Mouse (Mus musculus) testis, postnatal 14 days (tissue): ENCODE data around the gene Gfi1.

Source experiments
- DNase-seq: peaks from one replicate; pipeline ENCODE4 v3.0.0; 2021; ENCODE audit warnings: low spot score

The Gfi1 gene

DNA sequence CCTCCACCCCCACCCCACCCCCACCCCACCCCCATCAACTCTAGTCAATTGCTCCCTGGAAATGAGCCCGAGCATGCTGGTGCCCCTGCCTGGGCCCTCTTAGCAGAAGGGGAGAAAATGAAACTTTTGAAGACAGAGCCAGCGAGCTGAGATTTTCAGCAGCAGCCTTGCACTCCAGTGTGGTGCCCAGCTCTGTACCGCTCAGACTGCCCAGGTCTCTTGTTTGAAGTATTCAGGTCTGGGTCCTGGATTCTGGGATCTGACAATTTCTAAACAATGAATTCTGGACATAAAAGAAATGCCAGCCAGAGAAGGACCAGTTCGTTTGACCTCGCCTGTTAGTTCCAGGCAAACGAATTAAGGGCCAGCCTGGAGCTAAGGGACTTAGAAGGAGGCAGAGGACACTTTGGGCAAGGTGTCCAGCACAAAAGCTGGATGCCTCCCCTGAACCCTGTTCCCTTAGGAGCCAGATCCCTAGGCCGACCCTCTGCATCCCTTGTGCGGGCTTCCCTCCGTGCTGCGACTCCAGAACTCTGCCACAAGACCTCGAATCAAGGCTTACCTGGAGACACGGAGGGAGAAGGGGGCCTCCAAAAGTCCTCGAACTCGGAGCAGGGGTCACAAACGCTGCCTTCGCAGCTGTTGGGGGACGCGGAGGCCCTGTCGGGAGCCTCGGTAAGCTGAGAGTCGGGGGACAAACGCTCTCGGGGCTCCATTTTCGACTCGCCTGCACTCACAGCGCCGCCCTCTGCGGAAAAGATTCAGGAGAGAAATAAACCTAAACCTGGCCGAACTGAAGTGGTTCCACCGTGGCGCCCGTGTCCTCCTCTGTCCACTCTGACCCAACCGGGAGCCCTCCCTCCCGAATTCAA is 2.9 kb downstream of the Gfi1 start:
- no peak for DNase-seq

DNA sequence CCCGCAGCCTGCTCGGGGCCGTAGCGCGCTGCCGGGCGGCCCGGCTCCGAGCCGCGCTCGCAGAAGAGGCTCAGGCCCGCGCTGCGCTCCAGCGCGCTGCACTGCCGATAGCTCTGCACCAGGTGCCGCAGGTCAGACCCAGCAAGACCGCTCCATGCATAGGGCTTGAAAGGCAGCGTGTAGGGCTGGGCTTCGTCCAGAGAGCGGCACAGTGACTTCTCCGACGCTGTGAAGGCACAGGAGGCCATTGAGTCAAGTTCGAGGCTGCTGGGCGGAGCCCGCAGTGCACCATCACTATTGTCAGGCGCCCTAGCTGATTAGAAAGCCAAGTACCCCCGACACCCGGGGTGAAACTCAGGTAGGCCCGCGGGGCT is 4.2 kb downstream of the Gfi1 start:
- DNase-seq = peak; percentile 15

DNA sequence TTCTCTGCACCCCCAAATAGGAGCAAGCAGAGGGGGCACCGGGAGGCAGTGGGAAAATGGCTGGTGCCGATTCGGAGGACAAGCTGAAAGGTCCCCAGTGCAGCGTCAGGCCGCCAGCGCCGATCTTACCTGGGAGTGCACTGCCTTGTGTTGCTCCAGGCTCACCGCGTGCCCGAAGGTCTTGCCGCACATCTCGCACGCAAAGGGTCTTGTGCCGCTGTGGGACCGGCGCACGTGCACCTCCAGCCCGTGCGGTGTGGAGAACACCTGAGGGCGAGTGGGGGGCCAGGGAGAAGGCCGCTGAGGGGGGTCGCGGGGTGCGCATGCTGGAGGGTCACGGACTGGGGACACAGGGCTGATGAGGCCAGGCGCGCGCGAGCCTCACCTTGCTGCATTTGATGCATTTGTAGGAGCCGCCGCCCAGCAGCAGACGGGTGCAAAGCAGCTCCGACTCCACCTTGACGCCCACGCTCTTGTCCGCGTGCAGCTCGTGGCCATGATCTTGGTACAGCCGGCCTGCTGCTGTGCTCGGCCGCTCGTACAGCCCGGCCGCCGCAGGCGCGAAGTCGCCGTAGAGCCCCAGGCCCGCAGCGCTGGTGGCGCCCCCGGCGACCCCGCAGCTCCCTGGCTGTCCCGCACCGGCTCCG is 4.7 kb downstream of the Gfi1 start:
- DNase-seq = peak; percentile 24

DNA sequence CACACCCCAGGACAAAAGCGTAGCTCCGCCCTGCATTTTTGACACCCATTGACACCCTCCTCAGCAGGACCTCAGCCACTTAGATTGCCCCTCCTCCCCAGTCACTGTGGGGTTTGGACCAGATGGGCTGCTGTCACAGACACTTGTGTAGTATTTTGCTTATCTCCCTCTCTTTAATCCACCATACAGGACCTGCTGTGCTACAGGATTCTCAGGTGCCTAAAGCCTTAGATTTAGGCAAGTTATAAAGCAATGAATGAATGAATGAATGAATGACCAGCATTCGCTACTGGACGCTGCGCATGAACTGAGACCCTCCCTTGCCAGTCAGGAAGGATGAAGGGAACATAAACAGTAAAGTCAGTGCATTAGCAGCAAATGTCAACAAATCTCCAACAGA is 5.3 kb downstream of the Gfi1 start:
- no peak for DNase-seq

DNA sequence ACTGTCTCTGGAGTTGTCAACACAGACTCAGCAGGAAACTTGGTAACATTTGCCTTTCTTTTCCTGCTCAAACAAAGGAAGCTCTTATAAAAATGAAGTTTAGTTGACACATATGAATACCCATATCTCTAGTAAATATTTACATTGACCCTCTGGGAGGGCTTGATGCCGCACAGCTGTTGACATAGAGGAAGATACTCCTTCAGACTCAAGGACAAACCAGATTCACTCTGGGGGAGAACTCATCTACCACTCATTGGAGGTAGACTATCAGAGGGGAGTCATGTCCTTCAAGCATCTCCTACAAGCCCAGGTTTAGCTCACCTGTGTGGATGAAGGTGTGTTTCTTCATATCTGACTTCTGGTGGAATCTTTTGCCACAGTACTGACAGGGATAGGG is 6.0 kb downstream of the Gfi1 start:
- DNase-seq = no peak

DNA sequence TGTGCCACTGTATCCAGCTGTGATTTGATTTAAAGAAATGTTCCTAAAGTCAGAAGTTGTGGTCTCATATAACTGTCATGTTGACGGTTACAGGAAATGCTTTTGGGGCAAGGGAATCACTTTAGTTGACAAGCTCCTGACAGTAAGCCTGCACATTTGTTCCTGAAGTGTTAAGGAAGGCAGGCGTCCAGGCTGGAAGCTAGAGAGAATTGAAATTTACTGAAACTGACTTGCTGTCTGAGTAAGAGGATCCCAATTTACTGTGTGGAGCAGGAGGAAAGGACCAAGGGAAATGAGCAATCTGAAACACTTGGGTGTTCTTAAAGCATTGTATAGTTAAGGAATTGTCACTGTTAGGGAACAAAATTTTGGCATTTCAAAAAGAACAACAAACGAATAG is 6.6 kb downstream of the Gfi1 start:
- DNase-seq = no peak

DNA sequence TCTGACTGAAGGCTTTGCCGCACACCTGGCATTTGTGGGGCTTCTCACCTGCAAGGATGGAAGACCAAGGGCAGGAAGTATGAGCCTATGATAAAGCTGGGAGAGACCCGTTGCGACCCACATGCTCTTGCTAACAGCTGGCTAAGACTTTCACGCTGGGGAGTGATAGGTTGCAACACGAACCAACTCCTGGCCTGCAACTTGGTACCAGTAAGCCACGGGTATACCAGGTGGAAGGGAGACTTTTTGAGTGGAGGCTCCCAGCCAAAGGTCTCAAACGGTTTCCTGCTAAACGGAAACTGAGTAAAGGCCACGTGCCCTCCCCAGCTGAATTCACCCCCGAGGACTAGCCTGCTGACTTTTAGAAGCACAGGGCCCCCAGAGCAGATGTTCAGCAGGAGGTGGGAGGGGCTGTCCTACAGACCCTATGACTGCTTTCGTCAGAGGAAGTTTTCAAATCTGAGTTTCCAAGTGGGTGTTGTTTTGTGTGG is 7.9 kb downstream of the Gfi1 start:
- DNase-seq = no peak

DNA sequence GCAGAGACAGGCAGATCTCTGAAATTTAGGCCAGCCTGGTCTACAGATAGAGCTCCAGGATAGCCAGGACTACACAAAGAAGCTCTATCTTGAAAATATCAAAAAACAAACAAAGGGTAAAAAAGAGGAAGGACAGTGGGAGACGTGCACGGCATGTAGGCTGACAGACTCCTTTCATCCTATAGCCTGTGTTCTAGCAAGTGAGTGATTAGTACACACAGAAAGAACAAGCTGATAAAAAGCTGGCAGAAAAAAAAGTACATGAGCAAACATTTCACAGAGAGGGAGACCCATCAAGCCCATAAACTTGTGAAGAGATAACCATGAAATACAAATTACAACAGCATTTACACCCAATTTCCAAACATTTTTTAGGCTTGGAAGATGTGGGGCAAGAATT is 14.1 kb downstream of the Gfi1 start:
- DNase-seq = no peak

DNA sequence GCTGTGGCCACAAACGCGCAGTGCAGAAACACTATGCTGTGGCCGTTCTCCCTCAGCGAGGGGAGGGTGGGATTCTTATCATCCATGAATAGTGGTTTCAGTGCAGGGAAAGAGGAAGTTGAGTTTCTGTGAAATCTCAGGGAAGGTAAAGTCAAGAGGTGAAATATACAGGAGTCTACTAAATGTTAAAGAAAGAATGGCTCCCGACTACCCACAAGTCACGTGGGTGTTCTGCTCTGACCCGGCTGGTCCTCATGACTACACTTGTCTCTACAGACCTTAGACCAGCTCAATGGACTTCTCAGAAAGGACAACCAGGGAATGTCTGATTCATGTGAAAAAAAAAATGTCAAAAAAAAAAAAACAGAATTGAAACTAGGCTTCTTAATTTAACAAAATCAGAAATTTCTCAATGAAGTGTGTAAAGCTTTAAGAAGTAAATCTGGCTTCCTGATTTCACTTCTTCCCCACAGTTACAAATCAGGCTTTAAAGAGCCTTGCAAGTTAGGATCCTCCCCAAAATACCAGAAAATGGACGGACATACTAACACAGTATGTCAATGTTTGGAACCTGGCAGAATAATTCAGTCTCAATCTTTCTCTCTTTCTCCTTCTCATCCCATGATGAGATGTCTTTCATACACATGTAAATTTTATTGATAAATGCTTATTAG is 17.6 kb downstream of the Gfi1 start:
- no peak for DNase-seq

DNA sequence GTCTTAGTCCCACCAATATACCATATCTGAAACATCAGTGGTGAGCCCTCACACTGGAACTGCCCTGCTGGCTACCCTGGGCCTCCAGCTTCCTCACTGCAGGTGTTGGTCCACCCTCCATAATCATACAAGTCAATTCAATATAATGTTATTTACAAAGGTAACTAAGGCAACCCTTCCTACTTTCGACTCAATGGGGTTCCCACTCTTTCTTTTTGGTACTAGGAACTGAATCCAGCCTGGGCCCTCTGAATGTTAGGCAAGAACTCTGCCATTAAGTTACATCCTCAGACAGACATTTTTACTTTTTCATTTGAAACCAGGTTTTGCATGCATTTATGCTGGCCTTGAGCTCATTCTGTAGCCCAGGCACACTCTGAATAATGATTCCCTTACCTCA is 19.6 kb downstream of the Gfi1 start:
- DNase-seq = no peak

DNA sequence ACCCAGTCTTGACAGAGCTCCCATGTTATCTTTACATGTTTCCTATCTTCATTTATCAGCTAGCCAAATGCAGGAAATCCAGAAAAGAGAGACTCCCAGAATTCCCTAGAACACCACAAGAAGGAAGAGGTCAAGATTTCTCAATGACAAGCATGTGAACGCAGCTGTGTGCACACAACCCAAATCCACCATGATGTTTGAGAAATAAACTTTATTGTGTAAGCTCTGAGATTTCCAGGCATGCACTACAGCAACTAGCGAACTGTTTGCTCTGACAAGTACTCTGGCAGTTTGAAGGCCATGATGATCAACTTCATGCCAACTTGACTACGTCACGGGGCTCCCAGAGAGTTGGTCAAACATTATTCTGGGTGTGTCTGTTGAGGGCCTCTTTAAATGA is 20.1 kb downstream of the Gfi1 start:
- DNase-seq = no peak

DNA sequence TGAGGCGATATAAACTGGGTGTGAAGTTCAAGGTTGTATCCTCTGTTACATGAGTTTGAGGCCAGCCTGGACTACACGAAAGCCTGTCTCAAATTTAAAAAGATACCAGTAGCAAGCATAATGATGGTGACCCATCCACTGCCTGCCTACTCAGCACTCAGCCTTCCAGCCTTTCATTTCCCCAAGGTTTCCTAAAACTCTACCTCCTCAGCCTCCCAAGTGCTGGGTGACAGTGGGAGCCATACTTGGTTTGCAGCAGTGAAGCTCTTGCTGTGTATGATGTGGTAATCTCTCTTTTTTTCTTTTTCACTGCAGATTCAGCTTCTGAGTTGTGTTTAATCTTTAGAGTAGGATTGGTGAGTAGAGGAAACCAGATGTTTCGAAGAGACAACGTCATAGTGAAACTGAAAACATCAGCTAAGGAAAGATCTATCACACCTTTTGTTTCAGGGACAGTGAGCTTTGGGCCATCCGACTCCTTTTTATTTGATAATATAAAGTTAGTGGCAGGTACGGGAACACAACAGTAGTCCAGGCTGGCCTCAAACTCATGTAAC is 22.6 kb downstream of the Gfi1 start:
- DNase-seq = no peak

DNA sequence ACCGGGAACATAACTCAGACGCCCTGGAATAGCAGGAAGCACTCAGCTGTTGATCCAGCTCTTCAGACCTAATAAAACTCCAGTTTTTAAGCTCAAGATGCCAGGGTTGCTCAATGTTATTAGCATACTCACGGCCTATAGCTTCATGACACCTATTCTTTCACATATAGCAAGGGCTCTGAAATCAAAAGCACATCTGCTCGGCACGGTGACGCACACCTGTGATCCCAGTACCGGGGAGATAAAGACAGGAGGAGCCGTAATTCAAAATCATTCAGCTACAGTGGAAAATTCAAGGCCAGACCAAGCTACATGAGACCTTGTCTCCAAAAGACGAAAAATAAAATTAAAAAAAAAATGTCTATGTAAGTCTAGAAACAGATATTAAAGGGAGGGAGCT is 24.2 kb downstream of the Gfi1 start:
- DNase-seq = no peak

DNA sequence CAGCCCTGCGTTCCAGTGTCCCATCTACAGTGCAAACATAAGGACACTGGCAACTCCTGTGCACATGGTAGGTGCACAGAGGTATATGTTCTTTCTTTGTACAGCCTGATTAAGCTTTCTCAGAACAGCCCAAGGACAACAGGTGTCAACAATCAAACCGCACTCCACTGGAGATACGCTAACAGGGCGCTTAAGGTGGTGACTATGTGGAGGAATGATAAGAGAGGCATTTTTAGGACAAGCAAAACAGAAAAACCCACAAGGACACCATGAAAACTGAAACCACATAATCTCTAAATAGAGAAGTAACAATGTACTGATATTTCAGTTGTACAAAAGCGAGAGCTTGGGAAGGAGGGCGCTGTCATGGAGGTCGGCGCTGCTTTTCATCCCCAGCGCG is 25.0 kb downstream of the Gfi1 start:
- DNase-seq = no peak

DNA sequence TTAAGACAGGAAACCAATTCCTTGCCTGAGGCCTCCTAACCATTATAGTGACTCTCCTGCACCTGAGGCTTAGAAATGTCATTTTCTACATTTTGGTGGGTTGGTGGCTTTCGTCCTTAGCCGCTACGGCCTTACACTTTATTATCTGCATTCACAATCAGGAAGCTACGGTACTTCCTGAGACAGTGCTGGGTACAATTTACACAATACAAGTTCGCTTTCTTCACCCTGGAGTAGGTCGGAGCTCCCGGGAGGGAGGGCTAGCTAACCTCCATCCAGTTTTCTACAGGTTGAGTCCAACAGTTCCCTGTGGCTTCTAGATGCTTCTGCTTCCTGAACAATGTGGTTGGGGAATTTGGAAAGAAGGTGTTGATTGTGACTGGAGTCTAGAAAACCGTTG is 26.9 kb downstream of the Gfi1 start:
- no peak for DNase-seq

DNA sequence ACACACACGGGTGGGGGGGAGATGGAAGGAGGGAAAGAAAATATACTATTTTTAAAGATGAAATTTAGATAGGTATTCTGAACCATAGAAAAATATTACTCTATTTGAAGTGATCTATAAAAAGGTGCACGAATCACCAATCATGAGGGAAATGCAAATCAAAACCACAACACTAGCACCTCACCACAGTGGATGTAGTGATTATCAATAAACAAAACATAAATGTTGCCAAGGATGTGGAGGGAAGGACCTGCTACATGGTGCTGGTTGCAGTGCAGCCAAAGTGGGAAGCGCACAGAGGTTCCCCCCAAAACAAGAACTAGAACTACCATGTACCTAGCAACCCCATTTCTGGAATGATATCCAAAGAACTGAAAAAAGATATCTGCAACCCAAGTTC is 30.8 kb downstream of the Gfi1 start:
- DNase-seq = no peak

DNA sequence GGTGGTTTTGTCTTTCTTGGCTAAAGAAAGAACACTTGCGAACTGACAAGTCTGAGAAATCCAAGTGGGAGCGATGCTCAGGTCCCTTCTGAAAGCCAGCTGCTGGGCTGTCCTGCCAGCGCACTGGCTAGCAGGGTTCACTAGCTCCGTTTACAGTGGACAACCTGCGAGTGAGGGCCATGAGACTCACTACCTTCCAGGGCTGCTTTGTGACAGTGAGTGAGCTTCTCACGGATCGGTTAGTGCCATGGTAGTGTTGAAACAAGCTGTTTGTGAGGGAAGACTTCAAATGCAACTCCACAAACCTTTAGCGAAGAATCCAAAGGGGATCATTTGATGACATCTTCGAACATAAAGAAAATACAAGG is 37.4 kb downstream of the Gfi1 start:
- DNase-seq = no peak

DNA sequence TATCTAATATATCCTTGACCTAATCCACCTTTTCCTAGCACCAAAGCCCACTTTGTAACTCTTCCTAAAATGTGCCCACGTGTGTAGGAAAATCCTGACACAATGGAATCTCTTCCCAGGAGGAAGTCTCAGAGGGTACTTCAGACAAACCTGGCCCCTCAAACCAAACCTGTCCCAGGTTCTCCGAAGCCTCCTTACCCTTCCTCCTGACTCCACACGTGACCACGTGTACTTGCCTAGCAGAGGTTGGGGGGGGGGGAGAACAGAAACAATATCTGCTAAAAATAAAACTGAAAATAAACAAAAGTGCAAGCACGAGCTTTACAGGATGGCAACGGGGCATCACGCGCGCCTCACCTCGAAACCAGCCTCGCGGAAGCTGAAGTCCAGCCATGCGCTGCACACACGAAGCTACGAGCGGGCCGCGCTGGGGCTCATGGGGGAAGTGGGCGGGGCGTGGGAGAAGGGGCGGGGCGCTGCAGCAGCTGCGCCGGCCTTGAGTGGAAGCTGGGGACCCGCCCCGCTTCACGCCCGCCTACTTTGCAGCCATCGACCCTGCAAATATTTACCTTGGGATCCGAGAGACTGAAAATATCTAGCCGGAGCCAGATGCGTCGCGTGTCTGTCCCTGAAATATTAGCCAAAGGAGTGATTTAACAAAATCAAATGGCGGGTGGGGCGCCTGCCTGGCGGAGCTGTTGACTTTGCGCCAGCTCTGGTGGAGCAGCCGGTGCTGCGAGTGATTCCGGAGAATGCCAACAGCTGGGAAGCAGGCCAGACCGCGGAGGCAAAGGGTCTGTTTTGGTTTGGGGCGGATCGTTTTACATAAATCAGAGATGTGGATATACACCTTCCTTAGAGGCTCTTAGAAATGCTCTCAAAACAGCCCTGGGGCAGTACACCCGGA is 38.0 kb downstream of the Gfi1 start:
- peak; percentile 82 for DNase-seq

DNA sequence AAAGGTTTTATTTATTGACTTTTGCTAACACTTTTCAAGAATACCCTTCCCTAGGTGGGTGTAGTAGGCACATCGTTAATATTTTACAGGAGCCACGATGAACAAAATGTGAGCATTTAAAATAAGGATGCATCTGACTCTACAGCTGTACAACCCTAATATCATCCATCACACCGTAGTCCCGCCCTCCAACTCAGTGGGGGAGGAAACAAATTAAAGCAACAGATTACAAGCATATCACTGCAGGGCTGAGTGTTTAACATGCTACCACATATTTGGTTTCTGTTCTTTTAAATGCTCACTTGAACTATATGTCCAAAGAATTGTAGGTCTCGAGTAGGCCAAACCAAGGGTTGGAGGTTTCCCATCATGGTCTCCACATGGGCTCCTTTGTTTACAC is 38.7 kb downstream of the Gfi1 start:
- DNase-seq = no peak

DNA sequence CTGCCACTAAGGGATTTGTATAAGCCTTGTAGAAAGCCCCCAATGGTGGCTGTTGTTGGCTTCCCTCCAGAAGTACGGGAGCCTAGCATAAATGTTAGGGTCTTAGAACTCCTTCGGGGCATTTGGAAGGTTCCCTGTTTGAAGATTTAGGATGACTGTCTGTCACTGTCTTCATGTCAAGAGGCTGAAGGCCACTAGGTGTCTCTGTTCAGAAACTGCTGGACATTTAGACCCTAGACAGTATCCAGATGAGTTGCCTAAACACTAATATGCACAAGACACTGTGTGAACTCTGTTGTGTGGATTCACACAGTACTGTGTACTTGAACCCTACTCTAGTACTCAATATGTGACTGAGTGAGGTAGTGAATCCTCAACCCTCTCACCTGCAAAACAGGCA is 41.5 kb downstream of the Gfi1 start:
- DNase-seq = no peak

DNA sequence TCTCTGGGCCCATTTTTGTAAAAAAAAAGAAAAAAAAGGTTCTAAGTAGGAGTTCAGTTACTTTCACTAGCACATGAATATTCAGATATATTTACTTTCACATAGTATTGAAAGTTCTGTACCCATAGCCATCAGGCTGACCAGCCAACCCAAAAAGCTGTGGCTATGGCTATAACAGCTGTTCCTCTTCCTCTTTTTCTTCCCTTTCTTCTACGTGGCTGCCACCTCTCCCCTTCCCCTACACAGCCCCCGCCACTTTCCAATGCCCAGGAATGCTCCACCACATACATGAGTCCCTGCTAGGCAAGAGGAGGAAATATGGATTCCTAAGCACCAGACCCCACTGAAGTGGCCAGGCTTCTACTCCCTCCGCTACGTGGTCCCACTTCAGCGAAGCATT is 44.5 kb downstream of the Gfi1 start:
- DNase-seq = no peak

DNA sequence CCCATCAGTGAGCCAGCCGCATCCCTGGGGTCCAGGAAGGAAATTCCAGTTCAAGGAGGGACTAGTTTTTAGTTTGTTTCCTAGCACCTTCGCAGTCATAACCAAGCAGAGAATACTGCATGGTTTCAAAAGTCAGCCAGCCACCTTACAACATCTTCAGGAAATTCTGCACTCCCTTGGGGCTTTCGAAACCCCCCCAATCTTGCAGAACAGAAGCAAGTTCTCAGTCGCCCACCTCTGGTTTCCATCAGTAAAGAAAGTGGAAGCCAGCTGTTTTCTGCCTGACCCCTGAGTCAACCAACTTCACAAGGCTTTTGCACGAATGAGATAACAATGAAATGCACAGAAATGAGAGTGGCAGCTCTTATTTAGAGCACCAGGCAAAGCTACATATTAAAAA is 47.4 kb downstream of the Gfi1 start:
- DNase-seq = no peak
